Mouse (Mus musculus) liver, embryonic 12.5 days (tissue): ENCODE measurements around the gene Ppp2r5d. TPM values are rescaled to one million over a fixed set of nuclear protein-coding genes. Genes with fewer than 3 reads are reported as not detected.

Experiments used
- ATAC-seq: fragments of 200-750 bp; cut with Nextera tagmentation; 2 replicates; pipeline ENCODE4 v1.8.0; 2017; ENCODE audit warnings: moderate number of reproducible peaks, mild to moderate bottlenecking, moderate library complexity
- H3K27ac ChIP-seq: fragments of 300-500 bp; sonication (generic); 2 replicates; pipeline ENCODE4 v1.5.1; 2016; ENCODE audit warnings: mild to moderate bottlenecking
- H3K27me3 ChIP-seq: fragments of 300-500 bp; sonication (generic); replicated peaks from 2 replicates; pipeline ENCODE4 v1.6.1; 2016; ENCODE audit warnings: mild to moderate bottlenecking, moderate library complexity
- H3K36me3 ChIP-seq: fragments of 300-500 bp; sonication (generic); 2 replicates; pipeline ENCODE4 v1.6.1; 2016; ENCODE audit warnings: mild to moderate bottlenecking, moderate library complexity
- H3K4me1 ChIP-seq: fragments of 300-500 bp; sonication (generic); 2 replicates; pipeline ENCODE4 v1.6.1; 2016
- H3K4me2 ChIP-seq: fragments of 300-500 bp; sonication (generic); 2 replicates; pipeline ENCODE4 v1.6.1; 2016; ENCODE audit warnings: mild to moderate bottlenecking, moderate library complexity
- H3K4me3 ChIP-seq: fragments of 300-500 bp; sonication (generic); 2 replicates; pipeline ENCODE4 v1.5.1; 2016; ENCODE audit warnings: mild to moderate bottlenecking, moderate library complexity
- H3K9ac ChIP-seq: fragments of 300-500 bp; sonication (generic); 2 replicates; pipeline ENCODE4 v1.6.1; 2016; ENCODE audit warnings: mild to moderate bottlenecking, moderate library complexity
- H3K9me3 ChIP-seq: fragments of 300-500 bp; sonication (generic); replicated peaks from 2 replicates; pipeline ENCODE4 v1.6.1; 2016; ENCODE audit warnings: mild to moderate bottlenecking, moderate library complexity
- WGBS: fragments of 180-500 bp; shearing (Covaris S2); methylation state at CpG from one replicate; pipeline ENCODE4 v1.1.7; 2016; ENCODE audit not compliant: insufficient replicate concordance; 5-methylcytosine and 5-hydroxymethylcytosine counted together
- polyA plus RNA-seq: library from polyadenylated mRNA; unstranded; fragments of >200 nt; fragmentation: Nextera tagmentation; extraction: Ambion mirVana; gene quantifications from 2 replicates; pipeline ENCODE4 v1.2.1, GENCODE M21; 2016

The Ppp2r5d gene
- polyA plus RNA-seq, 1 experiment from 2014 or later, result 48.3 TPM

GRCm38 (mm10) chr17:46698515-46698914 is 6.4 kb downstream of the Ppp2r5d start:
- WGBS, result 85% methylated on average over 6 of the region's 6 CpGs
- H3K27ac ChIP-seq, result no peak overlapping the region
- H3K4me1 ChIP-seq, result peaks cover 42% of the 10 kb centered on the region
- no peak overlapping the region for H3K9ac ChIP-seq
- H3K4me3 ChIP-seq, result no peak overlapping the region
- H3K4me2 ChIP-seq, result no peak overlapping the region
- ATAC-seq, result no peak
- peaks cover 34% of the 10 kb centered on the region for H3K36me3 ChIP-seq
- no peaks in the 10 kb centered on the region for H3K27me3 ChIP-seq
- H3K9me3 ChIP-seq, result no peaks in the 10 kb centered on the region

- Histone ChIP-seq H3K27ac (no peak overlapping the region), H3K27me3 (no peaks in the 10 kb centered on the region), H3K4me1 (peaks cover 19% of the 10 kb centered on the region), H3K4me3 (no peak overlapping the region), H3K9me3 (no peaks in the 10 kb centered on the region), H3K4me2 (no peak overlapping the region), H3K36me3 (peaks cover 34% of the 10 kb centered on the region), H3K9ac (no peak overlapping the region)
- 85% methylated on average over 1 of the region's 1 CpGs for WGBS
- no peak for ATAC-seq
These were observed 10.3 kb downstream of the Ppp2r5d start for GRCm38 (mm10) chr17:46694517-46695063.

- Histone ChIP-seq H3K9me3 (no peaks in the 10 kb centered on the region), H3K4me3 (no peak overlapping the region), H3K4me1 (peaks cover 12% of the 10 kb centered on the region), H3K9ac (no peak overlapping the region), H3K27me3 (no peaks in the 10 kb centered on the region), H3K4me2 (peak overlapping the region; percentile 39; the same call in 1 of the 2 replicates), H3K36me3 (peaks cover 42% of the 10 kb centered on the region), H3K27ac (peak overlapping the region; percentile 39; the same call in 1 of the 2 replicates)
- 76% methylated on average over 2 of the region's 2 CpGs for WGBS
- ATAC-seq, result no peak
These were observed 13.5 kb downstream of the Ppp2r5d start for GRCm38 (mm10) chr17:46691390-46691789.

GRCm38 (mm10) chr17:46690665-46691064 is 14.2 kb downstream of the Ppp2r5d start:
- H3K4me2 ChIP-seq, result peak overlapping the region; percentile 39
- H3K9ac ChIP-seq, result no peak overlapping the region

GRCm38 (mm10) chr17:46685913-46686312 is 19.0 kb downstream of the Ppp2r5d start:
- H3K27me3 ChIP-seq, result no peaks in the 10 kb centered on the region
- no peak overlapping the region for H3K9ac ChIP-seq
- no peaks in the 10 kb centered on the region for H3K9me3 ChIP-seq
- H3K4me1 ChIP-seq, result peaks cover 17% of the 10 kb centered on the region
- H3K27ac ChIP-seq, result no peak overlapping the region
- no peak overlapping the region for H3K4me3 ChIP-seq
- peaks cover 69% of the 10 kb centered on the region for H3K36me3 ChIP-seq
- WGBS, result 79% methylated on average over 6 of the region's 6 CpGs
- ATAC-seq, result no peak
- H3K4me2 ChIP-seq, result no peak overlapping the region

More at GRCm38 (mm10) chr17:46690665-46691064, 14.2 kb downstream of the Ppp2r5d start:
- peaks cover 49% of the 10 kb centered on the region for H3K36me3 ChIP-seq
- peak overlapping the region; percentile 39; the same call in 1 of the 2 replicates for H3K27ac ChIP-seq
- ATAC-seq, result peak; percentile 83
- H3K9me3 ChIP-seq, result no peaks in the 10 kb centered on the region
- H3K27me3 ChIP-seq, result no peaks in the 10 kb centered on the region
- H3K4me1 ChIP-seq, result peaks cover 12% of the 10 kb centered on the region
- WGBS, result 34% methylated on average over 12 of the region's 12 CpGs
- no peak overlapping the region for H3K4me3 ChIP-seq

- Histone ChIP-seq H3K4me2 (no peak overlapping the region), H3K27me3 (no peaks in the 10 kb centered on the region), H3K4me1 (peaks cover 36% of the 10 kb centered on the region), H3K36me3 (peaks cover 64% of the 10 kb centered on the region), H3K9me3 (no peaks in the 10 kb centered on the region), H3K9ac (no peak overlapping the region), H3K27ac (no peak overlapping the region), H3K4me3 (no peak overlapping the region)
- 87% methylated on average over 16 of the region's 16 CpGs for WGBS
- ATAC-seq, result no peak
These were observed 22.1 kb downstream of the Ppp2r5d start for GRCm38 (mm10) chr17:46682654-46683389.

- Histone ChIP-seq H3K27me3 (no peaks in the 10 kb centered on the region), H3K9me3 (no peaks in the 10 kb centered on the region), H3K4me2 (peak overlapping the region; percentile 85), H3K4me1 (peaks cover 36% of the 10 kb centered on the region), H3K27ac (peak overlapping the region; percentile 63), H3K4me3 (peak overlapping the region; percentile 81), H3K9ac (peak overlapping the region; percentile 73), H3K36me3 (peaks cover 64% of the 10 kb centered on the region)
- 25% methylated on average over 12 of the region's 12 CpGs for whole genome bisulfite sequencing
- ATAC-seq, result no peak
These were observed 23.3 kb downstream of the Ppp2r5d start for GRCm38 (mm10) chr17:46681466-46682118.

- H3K27me3 ChIP-seq, result no peaks in the 10 kb centered on the region
- WGBS, result under 1% methylated on average over 49 of the region's 49 CpGs
- H3K4me2 ChIP-seq, result peak within 1 kb of the TSS; percentile 85
- H3K36me3 ChIP-seq, result peaks cover 64% of the 10 kb centered on the region
- peak within 1 kb of the TSS; percentile 85 for H3K9ac ChIP-seq
- ATAC-seq, result peak; percentile 97
- H3K4me3 ChIP-seq, result peak within 1 kb of the TSS; percentile 81
- no peaks in the 10 kb centered on the region for H3K9me3 ChIP-seq
- peaks cover 36% of the 10 kb centered on the region for H3K4me1 ChIP-seq
- H3K27ac ChIP-seq, result peak within 1 kb of the TSS; percentile 90
These were observed 24.0 kb downstream of the Ppp2r5d start, which contains the start of gene Klhdc3 for GRCm38 (mm10) chr17:46680760-46681373. Gene Klhdc3, minus strand, starts transcription at chr17:46680914.

- Histone ChIP-seq H3K4me1 (peaks cover 39% of the 10 kb centered on the region), H3K4me2 (peak overlapping the region; percentile 85), H3K27ac (peak overlapping the region; percentile 90), H3K27me3 (no peaks in the 10 kb centered on the region), H3K4me3 (peak overlapping the region; percentile 81), H3K9me3 (no peaks in the 10 kb centered on the region), H3K36me3 (peaks cover 64% of the 10 kb centered on the region), H3K9ac (peak overlapping the region; percentile 85)
- ATAC-seq, result peak; percentile 1; the same call in 1 of the 2 replicates
- under 1% methylated on average over 34 of the region's 34 CpGs for WGBS
These were observed 24.8 kb downstream of the Ppp2r5d start for GRCm38 (mm10) chr17:46679843-46680759.

- Histone ChIP-seq H3K4me2 (peak overlapping the region; percentile 85), H3K27me3 (no peaks in the 10 kb centered on the region), H3K9me3 (no peaks in the 10 kb centered on the region), H3K4me1 (peaks cover 48% of the 10 kb centered on the region), H3K27ac (peak overlapping the region; percentile 90), H3K36me3 (peaks cover 59% of the 10 kb centered on the region), H3K4me3 (peak overlapping the region; percentile 81), H3K9ac (peak overlapping the region; percentile 85)
- no peak for ATAC-seq
- 68% methylated on average over 9 of the region's 9 CpGs for WGBS
These were observed 26.0 kb downstream of the Ppp2r5d start for GRCm38 (mm10) chr17:46678911-46679310.

- H3K27ac ChIP-seq, result peak within 1 kb of the TSS; percentile 90
- peaks cover 54% of the 10 kb centered on the region for H3K36me3 ChIP-seq
- no peaks in the 10 kb centered on the region for H3K27me3 ChIP-seq
- no peaks in the 10 kb centered on the region for H3K9me3 ChIP-seq
- peak within 1 kb of the TSS; percentile 85 for H3K9ac ChIP-seq
- peak within 1 kb of the TSS; percentile 85 for H3K4me2 ChIP-seq
- H3K4me3 ChIP-seq, result peak within 1 kb of the TSS; percentile 81
- no peak for ATAC-seq
- peaks cover 51% of the 10 kb centered on the region for H3K4me1 ChIP-seq
- WGBS, result 92% methylated on average over 7 of the region's 9 CpGs
These were observed 26.5 kb downstream of the Ppp2r5d start, which contains the start of gene Mea1 for GRCm38 (mm10) chr17:46678416-46678815. Gene Mea1, plus strand, starts transcription at chr17:46678793.
